Mouse (Mus musculus) stomach, postnatal 0 days (tissue): ENCODE results near the gene Hagh. TPM values are rescaled to one million over a fixed set of nuclear protein-coding genes. Genes with fewer than 3 reads are reported as not detected.

ENCODE experiments used
- ATAC-seq: fragments of 200-750 bp; cut with Nextera tagmentation; 2 replicates; pipeline ENCODE4 v1.8.0; 2017; ENCODE audit not compliant: low FRiP score, low TSS enrichment
- DNase-seq: peaks from one replicate; pipeline ENCODE4 v3.0.0-alpha.2; 2016; ENCODE audit warnings: low spot score
- H3K27ac ChIP-seq: fragments of 300-500 bp; sonication (generic); replicated peaks from 2 replicates; pipeline ENCODE4 v1.5.1; 2014; ENCODE audit warnings: mild to moderate bottlenecking, control low read depth
- H3K27me3 ChIP-seq: fragments of 300-500 bp; sonication (generic); 2 replicates; pipeline ENCODE4 v1.6.1; 2014; ENCODE audit warnings: low read length; ENCODE audit not compliant: control insufficient read depth, insufficient read depth
- H3K36me3 ChIP-seq: fragments of 300-500 bp; sonication (generic); 2 replicates; pipeline ENCODE4 v1.6.1; 2014; ENCODE audit warnings: low read length, mixed read lengths; ENCODE audit not compliant: control insufficient read depth, insufficient read depth
- H3K4me1 ChIP-seq: fragments of 300-500 bp; sonication (generic); replicated peaks from 2 replicates; pipeline ENCODE4 v1.6.1; 2014; ENCODE audit warnings: antibody characterized with exemption; ENCODE audit not compliant: control insufficient read depth, insufficient read depth
- H3K4me2 ChIP-seq: fragments of 300-500 bp; sonication (generic); replicated peaks from 2 replicates; pipeline ENCODE4 v1.6.1; 2014; ENCODE audit warnings: low read depth, mild to moderate bottlenecking, control low read depth, moderate library complexity
- H3K4me3 ChIP-seq: fragments of 300-500 bp; sonication (generic); 2 replicates; pipeline ENCODE4 v1.5.1; 2014; ENCODE audit warnings: low read depth, low read length, control low read depth
- H3K9ac ChIP-seq: fragments of 300-500 bp; sonication (generic); 2 replicates; pipeline ENCODE4 v1.6.1; 2014; ENCODE audit warnings: mild to moderate bottlenecking, low read length, control low read depth, mixed read lengths
- H3K9me3 ChIP-seq: fragments of 300-500 bp; sonication (generic); 2 replicates; pipeline ENCODE4 v1.6.1; 2016; ENCODE audit warnings: low read length; ENCODE audit not compliant: control insufficient read depth
- CTCF ChIP-seq: IDR thresholded peaks from 2 replicates; pipeline ENCODE4 v1.5.1; 2016; ENCODE audit warnings: antibody characterized with exemption, low read depth, mild to moderate bottlenecking, moderate library complexity
- EP300 ChIP-seq: optimal IDR thresholded peaks from 2 replicates; pipeline ENCODE3; 2016; ENCODE audit warnings: antibody characterized with exemption
- WGBS: fragments of 180-500 bp; shearing (Covaris S2); extraction: QIAGEN DNeasy Blood & Tissue Kit; methylation state at CpG from one replicate; pipeline ENCODE4 v1.1.7; 2014; 5-methylcytosine and 5-hydroxymethylcytosine counted together
- polyA plus RNA-seq: library from polyadenylated mRNA; unstranded; fragments of >200 nt; fragmentation: Nextera tagmentation; extraction: Ambion mirVana; gene quantifications from 2 replicates; pipeline ENCODE4 v1.2.1, GENCODE M21; 2015

Hagh gene
- polyA plus RNA-seq, 1 experiment from 2014 or later = 51.3 TPM

GRCm38 (mm10) chr17:24800524-24800923, 39.4 kb upstream of the Hagh start:
- no peak overlapping the region for H3K9ac ChIP-seq
- no peaks in the 10 kb centered on the region for H3K27me3 ChIP-seq
- H3K9me3 ChIP-seq = no peaks in the 10 kb centered on the region
- no peak for TF ChIP-seq EP300
- peak; percentile 31 for TF ChIP-seq CTCF
- DNase-seq = no peak
- no peak for ATAC-seq
- 51% methylated on average over 3 of the region's 3 CpGs for WGBS
- no peaks in the 10 kb centered on the region for H3K36me3 ChIP-seq
- no peaks in the 10 kb centered on the region for H3K4me1 ChIP-seq
- H3K27ac ChIP-seq = no peak overlapping the region
- H3K4me3 ChIP-seq = no peak overlapping the region
- H3K4me2 ChIP-seq = no peak overlapping the region

GRCm38 (mm10) chr17:24803952-24804951, 35.7 kb upstream of the Hagh start, which contains the start of gene Meiob:
TSS of gene Meiob (plus strand) at chr17:24804289.
- no peak within 1 kb of the TSS for H3K27ac ChIP-seq
- TF ChIP-seq EP300 (no peak), CTCF (no peak)
- under 1% methylated on average over 64 of the region's 71 CpGs for WGBS
- H3K36me3 ChIP-seq = no peaks in the 10 kb centered on the region
- ATAC-seq (peak; percentile 81), DNase-seq (peak; percentile 78)
- no peaks in the 10 kb centered on the region for H3K27me3 ChIP-seq
- peak within 1 kb of the TSS; percentile 91 for H3K4me2 ChIP-seq
- H3K4me1 ChIP-seq = no peaks in the 10 kb centered on the region
- H3K9ac ChIP-seq = peak within 1 kb of the TSS; percentile 60
- peak within 1 kb of the TSS; percentile 60 for H3K4me3 ChIP-seq
- H3K9me3 ChIP-seq = no peaks in the 10 kb centered on the region

GRCm38 (mm10) chr17:24811211-24811610, 28.7 kb upstream of the Hagh start:
- no peak for DNase-seq
- Histone ChIP-seq H3K27ac (no peak overlapping the region), H3K9ac (no peak overlapping the region), H3K36me3 (no peaks in the 10 kb centered on the region), H3K4me1 (no peaks in the 10 kb centered on the region), H3K9me3 (no peaks in the 10 kb centered on the region), H3K27me3 (no peaks in the 10 kb centered on the region), H3K4me3 (no peak overlapping the region), H3K4me2 (no peak overlapping the region)
- 66% methylated on average over 3 of the region's 3 CpGs for WGBS
- TF ChIP-seq CTCF (no peak), EP300 (no peak)
- no peak for ATAC-seq

GRCm38 (mm10) chr17:24812215-24812614, 27.7 kb upstream of the Hagh start:
- no peak for TF ChIP-seq EP300
- no peak for TF ChIP-seq CTCF
- no peaks in the 10 kb centered on the region for H3K36me3 ChIP-seq
- no peak overlapping the region for H3K4me3 ChIP-seq
- H3K9ac ChIP-seq = no peak overlapping the region
- DNase-seq (no peak), ATAC-seq (no peak)
- H3K9me3 ChIP-seq = no peaks in the 10 kb centered on the region
- H3K27ac ChIP-seq = no peak overlapping the region
- no peaks in the 10 kb centered on the region for H3K27me3 ChIP-seq
- H3K4me2 ChIP-seq = no peak overlapping the region
- H3K4me1 ChIP-seq = no peaks in the 10 kb centered on the region
- 40% methylated on average over 2 of the region's 2 CpGs for WGBS

GRCm38 (mm10) chr17:24815256-24815655, 24.7 kb upstream of the Hagh start:
- Histone ChIP-seq H3K9me3 (no peaks in the 10 kb centered on the region), H3K9ac (no peak overlapping the region), H3K4me1 (no peaks in the 10 kb centered on the region), H3K36me3 (no peaks in the 10 kb centered on the region), H3K27me3 (no peaks in the 10 kb centered on the region), H3K27ac (no peak overlapping the region), H3K4me2 (no peak overlapping the region), H3K4me3 (no peak overlapping the region)
- 76% methylated on average over 5 of the region's 5 CpGs for WGBS
- no peak for ATAC-seq
- DNase-seq = no peak
- TF ChIP-seq EP300 = no peak
- no peak for TF ChIP-seq CTCF

- Histone ChIP-seq H3K27ac (no peak overlapping the region), H3K4me2 (no peak overlapping the region), H3K27me3 (no peaks in the 10 kb centered on the region), H3K9me3 (no peaks in the 10 kb centered on the region), H3K4me1 (no peaks in the 10 kb centered on the region), H3K36me3 (no peaks in the 10 kb centered on the region), H3K9ac (no peak overlapping the region), H3K4me3 (no peak overlapping the region)
- WGBS = 37% methylated on average over 1 of the region's 1 CpGs
- ATAC-seq (no peak), DNase-seq (no peak)
- TF ChIP-seq CTCF (peak; percentile 69), EP300 (no peak)
Observed at GRCm38 (mm10) chr17:24817503-24817902, 22.4 kb upstream of the Hagh start.
